Mouse (Mus musculus): ENCODE measurements around the gene Fadd. TPM values are rescaled to one million over a fixed set of nuclear protein-coding genes. Genes with fewer than 3 reads are reported as not detected.

The Fadd gene
- total RNA-seq (2021) = 1 to 10 TPM; 2.3 to 2.6 TPM

DNA sequence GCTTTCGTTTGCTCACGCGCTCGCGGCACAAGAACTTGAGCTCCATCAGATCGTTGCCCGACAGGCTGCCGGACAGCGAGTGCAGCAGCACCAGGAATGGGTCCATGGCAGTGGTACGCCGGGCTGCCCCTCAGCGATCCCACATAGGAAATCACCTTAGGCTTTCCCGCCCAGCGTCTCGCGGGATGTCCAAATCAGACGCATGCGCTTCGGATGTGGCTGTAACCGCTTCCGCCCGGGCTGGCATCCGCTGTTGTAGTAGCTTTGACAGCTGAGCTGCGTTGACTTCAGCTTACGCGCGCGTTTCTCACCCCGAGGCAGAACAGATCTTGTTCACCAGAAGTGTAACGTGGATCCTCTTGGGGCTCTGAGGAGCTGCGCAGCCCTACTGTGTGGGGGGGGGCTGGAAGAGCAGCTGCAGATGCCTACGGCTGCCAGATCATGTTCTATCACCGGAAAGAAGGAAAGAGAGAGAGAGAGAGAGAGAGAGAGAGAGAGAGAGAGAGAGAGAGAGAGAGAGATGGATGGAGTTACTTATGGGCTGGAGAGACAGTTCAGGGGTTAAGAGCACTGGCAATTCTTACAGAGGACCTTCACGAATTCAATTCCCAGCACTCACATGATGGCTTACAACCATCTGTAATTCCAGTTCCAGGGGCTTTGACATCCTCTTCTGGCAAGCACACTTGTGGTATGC, at the start of gene Fadd:
Gene Fadd, minus strand, starts transcription at position 180 of the 697 bp plus-strand sequence.
- DNase-seq (ENCODE audit: low spot score in 2 of 2) = peak; percentile 91 to 94
- intact Hi-C loops (cut with DNase I) = no loop called here

GRCm38 (mm10) chr7:144630622-144631021, 48.4 kb upstream of the Fadd start:
- no peak for DNase-seq (ENCODE audit: low spot score in 2 of 2)
- intact Hi-C loops (cut with DNase I) = no loop called here

- DNase-seq (ENCODE audit: low spot score in 2 of 2) = no peak
- intact Hi-C loops (cut with DNase I) = no loop called here
Measured at GRCm38 (mm10) chr7:144628334-144628915, 46.2 kb upstream of the Fadd start.

GRCm38 (mm10) chr7:144627606-144628333, 45.5 kb upstream of the Fadd start:
- intact Hi-C loops (cut with DNase I) = no loop called here
- DNase-seq (ENCODE audit: low spot score in 2 of 2) = no peak

GRCm38 (mm10) chr7:144626042-144626441, 43.8 kb upstream of the Fadd start:
- no peak for DNase-seq (ENCODE audit: low spot score in 2 of 2)
- intact Hi-C loops (cut with DNase I) = no loop called here

DNA sequence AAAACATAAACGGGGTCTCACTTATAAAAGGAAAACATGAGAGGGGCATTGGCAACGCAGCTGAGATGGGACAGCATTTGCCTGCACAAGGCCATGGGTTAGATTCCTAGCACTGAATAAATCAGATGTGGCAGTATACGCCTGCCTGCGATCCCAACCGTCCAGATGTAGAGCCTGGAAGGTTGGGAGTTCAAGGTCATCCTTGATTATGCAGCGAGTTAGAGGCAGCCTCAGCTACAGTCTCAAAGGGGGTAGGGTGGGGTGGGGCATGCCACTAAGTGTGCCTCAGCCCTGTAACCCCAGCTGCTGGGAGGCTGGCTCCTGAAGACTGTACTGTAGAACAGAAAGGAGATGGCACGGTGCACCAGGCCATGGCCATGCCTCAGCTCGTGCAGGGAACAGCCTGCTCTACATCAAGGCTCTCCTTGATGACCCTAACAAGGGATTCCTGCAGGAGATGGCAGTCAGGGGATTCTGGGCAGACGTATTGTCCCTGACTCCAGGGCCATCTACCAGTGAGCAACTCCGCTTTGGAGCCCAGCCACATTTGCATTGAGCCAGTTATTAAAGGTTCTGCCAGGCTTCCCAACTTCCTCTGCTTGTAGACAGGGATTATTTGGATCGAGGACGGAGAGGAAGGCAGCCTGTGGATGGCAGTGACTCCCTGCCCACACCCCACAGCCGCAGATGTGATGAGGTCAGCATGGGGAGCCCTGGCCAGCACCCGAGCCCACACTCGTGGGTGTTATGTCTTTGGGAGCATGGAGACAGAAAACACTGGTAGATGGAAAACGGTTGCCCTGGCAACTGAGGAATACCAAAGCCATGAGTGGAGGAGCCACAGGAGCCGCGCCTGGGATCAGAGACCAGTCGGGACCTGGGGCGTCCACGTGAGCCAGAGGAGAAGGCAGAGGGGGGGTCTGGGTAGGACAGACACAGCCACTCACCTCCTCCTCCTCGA, 38.7 kb upstream of the Fadd start:
- intact Hi-C loops (cut with DNase I) = no loop called here
- DNase-seq (ENCODE audit: low spot score in 2 of 2) = peak; percentile 15 to 20

GRCm38 (mm10) chr7:144620315-144620714, 38.1 kb upstream of the Fadd start:
- intact Hi-C loops (cut with DNase I) = no loop called here

GRCm38 (mm10) chr7:144615343-144615742, 33.1 kb upstream of the Fadd start:
- intact Hi-C loops (cut with DNase I) = no loop called here
- DNase-seq (ENCODE audit: low spot score in 2 of 2) = no peak

More at GRCm38 (mm10) chr7:144620315-144620714, 38.1 kb upstream of the Fadd start:
- DNase-seq (ENCODE audit: low spot score in 2 of 2) = no peak

DNA sequence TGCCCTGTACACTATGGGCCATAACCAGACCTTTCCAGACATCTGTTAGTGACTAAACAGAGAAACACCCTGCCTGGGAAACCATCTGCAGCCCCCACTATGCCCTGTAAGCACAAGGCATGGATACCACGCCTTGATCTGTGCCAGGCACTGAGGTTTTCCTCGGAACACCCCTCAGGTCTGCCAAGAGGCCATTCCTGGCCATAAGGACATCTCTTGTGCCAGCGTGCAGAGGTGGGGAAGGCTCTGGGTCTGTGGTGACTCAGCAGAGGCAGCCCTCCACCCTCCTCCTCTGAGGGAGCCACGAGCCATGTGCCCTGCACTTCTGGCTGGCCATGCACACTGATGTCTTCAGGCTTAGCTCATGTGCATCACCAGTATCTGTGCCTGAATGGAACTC, 30.6 kb upstream of the Fadd start:
- DNase-seq (ENCODE audit: low spot score in 2 of 2) = no peak
- intact Hi-C loops (cut with DNase I) = no loop called here

GRCm38 (mm10) chr7:144612351-144612750, 30.1 kb upstream of the Fadd start:
- intact Hi-C loops (cut with DNase I) = no loop called here
- no peak for DNase-seq (ENCODE audit: low spot score in 2 of 2)

DNA sequence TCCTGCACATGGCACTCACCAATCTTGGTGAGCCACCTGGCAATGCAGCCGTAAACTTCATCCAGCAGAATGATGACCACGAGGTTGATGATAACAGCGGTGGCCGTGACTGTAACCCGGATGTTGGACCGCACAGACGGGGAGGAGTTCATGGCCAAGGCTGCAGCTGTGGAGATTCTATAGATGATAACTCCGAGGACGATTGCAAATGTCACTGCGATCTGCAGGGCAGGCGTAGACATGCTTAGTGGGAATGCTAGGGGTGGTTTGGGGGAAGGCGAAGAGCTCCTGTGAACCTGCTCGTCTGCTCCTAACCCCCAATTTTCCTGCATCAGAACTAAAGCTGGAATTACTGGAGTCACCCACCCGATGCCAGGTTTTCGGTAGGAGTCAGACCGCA, 29.3 kb upstream of the Fadd start:
- DNase-seq (ENCODE audit: low spot score in 2 of 2) = no peak
- intact Hi-C loops (cut with DNase I) = no loop called here

GRCm38 (mm10) chr7:144609568-144609967, 27.3 kb upstream of the Fadd start:
- intact Hi-C loops (cut with DNase I) = no loop called here
- DNase-seq (ENCODE audit: low spot score in 2 of 2) = no peak

GRCm38 (mm10) chr7:144607862-144608261, 25.6 kb upstream of the Fadd start:
- intact Hi-C loops (cut with DNase I) = no loop called here
- no peak for DNase-seq (ENCODE audit: low spot score in 2 of 2)

- intact Hi-C loops (cut with DNase I) = no loop called here
- DNase-seq (ENCODE audit: low spot score in 2 of 2) = no peak
Measured at GRCm38 (mm10) chr7:144604735-144605134, 22.5 kb upstream of the Fadd start.

- DNase-seq (ENCODE audit: low spot score in 2 of 2) = no peak
- intact Hi-C loops (cut with DNase I) = no loop called here
Measured at GRCm38 (mm10) chr7:144604291-144604690, 22.0 kb upstream of the Fadd start.

DNA sequence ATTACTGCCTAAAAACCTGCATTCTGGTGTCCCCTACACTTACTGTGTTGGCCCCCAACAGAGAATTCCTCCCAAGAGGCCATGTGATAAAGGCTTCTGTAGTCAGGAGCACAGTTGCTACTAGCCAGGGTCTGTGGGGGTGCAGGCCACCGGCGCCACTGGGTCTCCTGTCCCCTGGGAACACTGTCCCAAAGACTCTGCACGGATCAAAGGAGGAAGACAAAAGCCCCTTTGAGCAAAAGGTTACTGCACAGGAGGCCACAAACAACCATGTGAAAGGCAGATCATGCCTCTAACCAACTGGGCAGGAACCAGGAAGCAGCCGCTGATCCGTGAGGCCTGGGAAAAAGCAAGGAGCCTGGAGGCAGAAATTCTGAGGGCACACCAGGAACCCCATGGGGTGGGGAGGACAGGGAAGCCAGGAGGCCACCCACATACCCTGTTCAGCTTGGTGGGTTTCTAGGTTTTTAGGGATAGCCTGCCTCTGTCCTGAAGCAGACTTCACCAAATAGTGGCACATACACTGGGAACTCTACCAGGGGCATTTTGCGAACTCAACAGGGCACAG, 18.2 kb upstream of the Fadd start:
- DNase-seq (ENCODE audit: low spot score in 2 of 2) = no peak
- intact Hi-C loops (cut with DNase I) = no loop called here

- intact Hi-C loops (cut with DNase I) = loop anchor here (5.0 kb wide), 1 partner anchor 308 kb away; the partner anchor contains the start of gene Fgf15
- DNase-seq (ENCODE audit: low spot score in 2 of 2) = no peak
Measured at GRCm38 (mm10) chr7:144589508-144589907, 7.2 kb upstream of the Fadd start.

- intact Hi-C loops (cut with DNase I) = loop anchor here (5.0 kb wide), 1 partner anchor 310 kb away; the partner anchor contains the start of gene Fgf15
- DNase-seq (ENCODE audit: low spot score in 2 of 2) = peak; percentile 42 to 46
Measured at GRCm38 (mm10) chr7:144587291-144587690, 5.0 kb upstream of the Fadd start.

DNA sequence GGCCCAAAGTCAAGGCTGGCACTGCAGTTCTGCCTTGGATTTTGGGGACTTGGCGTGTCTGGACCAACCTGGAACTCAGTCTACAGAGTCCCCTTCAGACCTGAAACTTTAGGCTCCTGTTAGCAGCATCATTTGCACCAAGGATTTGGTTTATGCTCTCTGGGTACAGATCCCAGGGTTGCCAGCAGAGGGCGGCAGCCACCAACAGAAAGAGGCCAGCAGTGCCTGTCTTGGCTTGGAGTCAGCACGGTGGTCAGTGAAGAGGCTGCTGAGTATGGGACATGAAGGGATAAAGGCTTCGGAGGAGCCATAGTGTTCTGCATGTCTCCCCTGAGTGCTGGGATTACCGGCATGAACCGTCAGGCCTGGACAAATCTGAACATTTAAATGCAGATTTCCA, 3.4 kb upstream of the Fadd start:
- intact Hi-C loops (cut with DNase I) = loop anchor here (1.0 to 5.0 kb wide), 2 partner anchors 191 to 312 kb away; partner anchors contain the start of gene Fgf15
- DNase-seq (ENCODE audit: low spot score in 2 of 2) = peak; percentile 52 to 58

Data from left cerebral cortex, postnatal 36 days (tissue).